Mouse (Mus musculus) ES-E14 (cell line): Measurements from ENCODE around the gene Foxred1.

Experiments used
- HCFC1 ChIP-seq: IDR thresholded peaks from 2 replicates; pipeline ENCODE4 v1.6.1; 2012; ENCODE audit warnings: low read length, inconsistent platforms, borderline replicate concordance; ENCODE audit not compliant: insufficient read depth
- MAFK ChIP-seq: IDR thresholded peaks from 2 replicates; pipeline ENCODE4 v1.6.1; 2014; ENCODE audit warnings: mild to moderate bottlenecking, low read depth, low read length, inconsistent platforms; ENCODE audit not compliant: insufficient read depth
- ZC3H11A ChIP-seq: IDR thresholded peaks from 2 replicates; pipeline ENCODE4 v1.6.1; 2012; ENCODE audit warnings: low read depth, mild to moderate bottlenecking, inconsistent platforms, low read length, borderline replicate concordance
- ZNF384 ChIP-seq: IDR thresholded peaks from 2 replicates; pipeline ENCODE4 v1.6.1; 2012; ENCODE audit warnings: low read depth, low read length, inconsistent platforms

- TF ChIP-seq ZNF384 (no peak), ZC3H11A (no peak), MAFK (no peak), HCFC1 (no peak)
Observed at GRCm38 (mm10) chr9:35239734-35240133, 28.9 kb upstream of the Foxred1 start.
